Mouse (Mus musculus) stomach, postnatal 0 days (tissue): ENCODE data around the gene Sel1l2. TPM values are rescaled to one million over a fixed set of nuclear protein-coding genes. Genes with fewer than 3 reads are reported as not detected.

Source experiments
- ATAC-seq: fragments of 200-750 bp; cut with Nextera tagmentation; 2 replicates; pipeline ENCODE4 v1.8.0; 2017; ENCODE audit not compliant: low FRiP score, low TSS enrichment
- DNase-seq: peaks from one replicate; pipeline ENCODE4 v3.0.0-alpha.2; 2016; ENCODE audit warnings: low spot score
- H3K27ac ChIP-seq: fragments of 300-500 bp; sonication (generic); replicated peaks from 2 replicates; pipeline ENCODE4 v1.5.1; 2014; ENCODE audit warnings: mild to moderate bottlenecking, control low read depth
- H3K27me3 ChIP-seq: fragments of 300-500 bp; sonication (generic); 2 replicates; pipeline ENCODE4 v1.6.1; 2014; ENCODE audit warnings: low read length; ENCODE audit not compliant: control insufficient read depth, insufficient read depth
- H3K36me3 ChIP-seq: fragments of 300-500 bp; sonication (generic); 2 replicates; pipeline ENCODE4 v1.6.1; 2014; ENCODE audit warnings: low read length, mixed read lengths; ENCODE audit not compliant: control insufficient read depth, insufficient read depth
- H3K4me1 ChIP-seq: fragments of 300-500 bp; sonication (generic); replicated peaks from 2 replicates; pipeline ENCODE4 v1.6.1; 2014; ENCODE audit warnings: antibody characterized with exemption; ENCODE audit not compliant: control insufficient read depth, insufficient read depth
- H3K4me2 ChIP-seq: fragments of 300-500 bp; sonication (generic); replicated peaks from 2 replicates; pipeline ENCODE4 v1.6.1; 2014; ENCODE audit warnings: low read depth, mild to moderate bottlenecking, control low read depth, moderate library complexity
- H3K4me3 ChIP-seq: fragments of 300-500 bp; sonication (generic); 2 replicates; pipeline ENCODE4 v1.5.1; 2014; ENCODE audit warnings: low read depth, low read length, control low read depth
- H3K9ac ChIP-seq: fragments of 300-500 bp; sonication (generic); 2 replicates; pipeline ENCODE4 v1.6.1; 2014; ENCODE audit warnings: mild to moderate bottlenecking, low read length, control low read depth, mixed read lengths
- H3K9me3 ChIP-seq: fragments of 300-500 bp; sonication (generic); 2 replicates; pipeline ENCODE4 v1.6.1; 2016; ENCODE audit warnings: low read length; ENCODE audit not compliant: control insufficient read depth
- CTCF ChIP-seq: IDR thresholded peaks from 2 replicates; pipeline ENCODE4 v1.5.1; 2016; ENCODE audit warnings: antibody characterized with exemption, low read depth, mild to moderate bottlenecking, moderate library complexity
- EP300 ChIP-seq: optimal IDR thresholded peaks from 2 replicates; pipeline ENCODE3; 2016; ENCODE audit warnings: antibody characterized with exemption
- WGBS: fragments of 180-500 bp; shearing (Covaris S2); extraction: QIAGEN DNeasy Blood & Tissue Kit; methylation state at CpG from one replicate; pipeline ENCODE4 v1.1.7; 2014; 5-methylcytosine and 5-hydroxymethylcytosine counted together
- polyA plus RNA-seq: library from polyadenylated mRNA; unstranded; fragments of >200 nt; fragmentation: Nextera tagmentation; extraction: Ambion mirVana; gene quantifications from 2 replicates; pipeline ENCODE4 v1.2.1, GENCODE M21; 2015

Sel1l2 gene
- polyA plus RNA-seq, 1 experiment from 2014 or later: not detected

GRCm38 (mm10) chr2:140237245-140237644 lies 152.3 kb downstream of the Sel1l2 start:
- Histone ChIP-seq H3K27ac (no peak overlapping the region), H3K9me3 (no peaks in the 10 kb centered on the region), H3K27me3 (no peaks in the 10 kb centered on the region), H3K4me1 (no peaks in the 10 kb centered on the region), H3K4me3 (no peak overlapping the region), H3K4me2 (no peak overlapping the region), H3K36me3 (no peaks in the 10 kb centered on the region), H3K9ac (no peak overlapping the region)
- ATAC-seq: no peak
- WGBS: 56% methylated on average over 6 of the region's 6 CpGs
- TF ChIP-seq EP300 (no peak), CTCF (no peak)
- no peak for DNase-seq

GRCm38 (mm10) chr2:140230295-140230694 lies 159.2 kb downstream of the Sel1l2 start:
- ATAC-seq (no peak), DNase-seq (no peak)
- no peaks in the 10 kb centered on the region for H3K9me3 ChIP-seq
- H3K4me1 ChIP-seq: no peaks in the 10 kb centered on the region
- no peaks in the 10 kb centered on the region for H3K36me3 ChIP-seq
- no peak overlapping the region for H3K4me2 ChIP-seq
- H3K9ac ChIP-seq: no peak overlapping the region
- 53% methylated on average over 1 of the region's 1 CpGs for WGBS
- no peak for TF ChIP-seq EP300
- H3K4me3 ChIP-seq: no peak overlapping the region
- H3K27me3 ChIP-seq: no peaks in the 10 kb centered on the region
- no peak overlapping the region for H3K27ac ChIP-seq

- H3K4me3 ChIP-seq: no peak overlapping the region
- WGBS: 66% methylated on average over 8 of the region's 8 CpGs
- DNase-seq (no peak), ATAC-seq (no peak)
- no peaks in the 10 kb centered on the region for H3K36me3 ChIP-seq
- H3K4me2 ChIP-seq: no peak overlapping the region
- H3K4me1 ChIP-seq: no peaks in the 10 kb centered on the region
- no peaks in the 10 kb centered on the region for H3K9me3 ChIP-seq
- TF ChIP-seq CTCF: no peak
- no peak for TF ChIP-seq EP300
- H3K27ac ChIP-seq: no peak overlapping the region
- H3K9ac ChIP-seq: no peak overlapping the region
- no peaks in the 10 kb centered on the region for H3K27me3 ChIP-seq
These were observed 169.2 kb downstream of the Sel1l2 start for GRCm38 (mm10) chr2:140220325-140220724.

GRCm38 (mm10) chr2:140215965-140216364 lies 173.5 kb downstream of the Sel1l2 start:
- ATAC-seq: no peak
- DNase-seq: no peak
- Histone ChIP-seq H3K9ac (no peak overlapping the region), H3K9me3 (no peaks in the 10 kb centered on the region), H3K4me1 (no peaks in the 10 kb centered on the region), H3K36me3 (no peaks in the 10 kb centered on the region), H3K27me3 (no peaks in the 10 kb centered on the region), H3K4me2 (no peak overlapping the region), H3K4me3 (no peak overlapping the region), H3K27ac (no peak overlapping the region)
- WGBS: 68% methylated on average over 1 of the region's 1 CpGs
- TF ChIP-seq EP300 (no peak), CTCF (no peak)

- no peak for DNase-seq
- H3K4me2 ChIP-seq: no peak overlapping the region
- H3K4me3 ChIP-seq: no peak overlapping the region
- WGBS: 68% methylated on average over 2 of the region's 2 CpGs
- H3K4me1 ChIP-seq: no peaks in the 10 kb centered on the region
- no peak overlapping the region for H3K27ac ChIP-seq
- H3K9ac ChIP-seq: no peak overlapping the region
- no peak for ATAC-seq
- no peaks in the 10 kb centered on the region for H3K27me3 ChIP-seq
- H3K9me3 ChIP-seq: no peaks in the 10 kb centered on the region
- no peak for TF ChIP-seq CTCF
- TF ChIP-seq EP300: no peak
- no peaks in the 10 kb centered on the region for H3K36me3 ChIP-seq
These were observed 174.1 kb downstream of the Sel1l2 start for GRCm38 (mm10) chr2:140215415-140215814.

GRCm38 (mm10) chr2:140214519-140215027 lies 174.9 kb downstream of the Sel1l2 start:
- 91% methylated on average over 4 of the region's 4 CpGs for WGBS
- no peaks in the 10 kb centered on the region for H3K36me3 ChIP-seq
- H3K27ac ChIP-seq: no peak overlapping the region
- ATAC-seq (no peak), DNase-seq (no peak)
- no peaks in the 10 kb centered on the region for H3K9me3 ChIP-seq
- H3K4me1 ChIP-seq: no peaks in the 10 kb centered on the region
- no peak overlapping the region for H3K4me2 ChIP-seq
- no peaks in the 10 kb centered on the region for H3K27me3 ChIP-seq
- TF ChIP-seq CTCF: no peak
- TF ChIP-seq EP300: no peak
- H3K4me3 ChIP-seq: no peak overlapping the region
- no peak overlapping the region for H3K9ac ChIP-seq
